Mouse (Mus musculus) thymus, postnatal 14 days (tissue): Measurements from ENCODE around the gene Supt4a.

Source experiments
- DNase-seq: peaks from one replicate; pipeline ENCODE4 v3.0.0; 2021

Gene Supt4a

GRCm38 (mm10) chr11:87737175-87737740, at the start of gene Supt4a:
Gene Supt4a (plus strand): TSS chr11:87737552.
- peak; percentile 100 for DNase-seq

- no peak for DNase-seq
Observed at GRCm38 (mm10) chr11:87688478-87689203, 48.7 kb upstream of the Supt4a start.

GRCm38 (mm10) chr11:87689402-87689808, 47.9 kb upstream of the Supt4a start:
- DNase-seq, result no peak

GRCm38 (mm10) chr11:87690054-87690740, 47.2 kb upstream of the Supt4a start:
- no peak for DNase-seq

- DNase-seq, result no peak
Observed at GRCm38 (mm10) chr11:87697131-87697682, 40.1 kb upstream of the Supt4a start.

- no peak for DNase-seq
Observed at GRCm38 (mm10) chr11:87698126-87698525, 39.2 kb upstream of the Supt4a start.

- no peak for DNase-seq
Observed at GRCm38 (mm10) chr11:87701108-87701507, 36.2 kb upstream of the Supt4a start.

- DNase-seq, result no peak
Observed at GRCm38 (mm10) chr11:87701877-87702620, 35.3 kb upstream of the Supt4a start.

GRCm38 (mm10) chr11:87703654-87704053, 33.7 kb upstream of the Supt4a start:
- no peak for DNase-seq

GRCm38 (mm10) chr11:87704289-87704688, 33.1 kb upstream of the Supt4a start:
- no peak for DNase-seq

GRCm38 (mm10) chr11:87707570-87707969, 29.8 kb upstream of the Supt4a start:
- no peak for DNase-seq

- DNase-seq, result no peak
Observed at GRCm38 (mm10) chr11:87708979-87709378, 28.4 kb upstream of the Supt4a start.

GRCm38 (mm10) chr11:87709513-87710261, 27.7 kb upstream of the Supt4a start:
- DNase-seq, result no peak

- no peak for DNase-seq
Observed at GRCm38 (mm10) chr11:87710262-87710615, 27.1 kb upstream of the Supt4a start.

GRCm38 (mm10) chr11:87712188-87712587, 25.2 kb upstream of the Supt4a start:
- DNase-seq, result no peak

GRCm38 (mm10) chr11:87715999-87716398, 21.4 kb upstream of the Supt4a start:
- DNase-seq, result no peak

- DNase-seq, result no peak
Observed at GRCm38 (mm10) chr11:87719526-87719925, 17.8 kb upstream of the Supt4a start.

- peak; percentile 86 for DNase-seq
Observed at GRCm38 (mm10) chr11:87720324-87720723, 17.0 kb upstream of the Supt4a start.

GRCm38 (mm10) chr11:87720839-87721238, 16.5 kb upstream of the Supt4a start:
- DNase-seq, result peak; percentile 89

- no peak for DNase-seq
Observed at GRCm38 (mm10) chr11:87722168-87722567, 15.2 kb upstream of the Supt4a start.

GRCm38 (mm10) chr11:87722891-87723290, 14.5 kb upstream of the Supt4a start:
- DNase-seq, result no peak

- DNase-seq, result no peak
Observed at GRCm38 (mm10) chr11:87725515-87725914, 11.8 kb upstream of the Supt4a start.
